Mouse (Mus musculus) urinary bladder, postnatal 25 days (tissue): Measurements from ENCODE around the gene Alx1.

Source experiments
- DNase-seq: peaks from one replicate; pipeline ENCODE4 v3.0.0; 2022; ENCODE audit warnings: low spot score

Alx1 gene

DNA sequence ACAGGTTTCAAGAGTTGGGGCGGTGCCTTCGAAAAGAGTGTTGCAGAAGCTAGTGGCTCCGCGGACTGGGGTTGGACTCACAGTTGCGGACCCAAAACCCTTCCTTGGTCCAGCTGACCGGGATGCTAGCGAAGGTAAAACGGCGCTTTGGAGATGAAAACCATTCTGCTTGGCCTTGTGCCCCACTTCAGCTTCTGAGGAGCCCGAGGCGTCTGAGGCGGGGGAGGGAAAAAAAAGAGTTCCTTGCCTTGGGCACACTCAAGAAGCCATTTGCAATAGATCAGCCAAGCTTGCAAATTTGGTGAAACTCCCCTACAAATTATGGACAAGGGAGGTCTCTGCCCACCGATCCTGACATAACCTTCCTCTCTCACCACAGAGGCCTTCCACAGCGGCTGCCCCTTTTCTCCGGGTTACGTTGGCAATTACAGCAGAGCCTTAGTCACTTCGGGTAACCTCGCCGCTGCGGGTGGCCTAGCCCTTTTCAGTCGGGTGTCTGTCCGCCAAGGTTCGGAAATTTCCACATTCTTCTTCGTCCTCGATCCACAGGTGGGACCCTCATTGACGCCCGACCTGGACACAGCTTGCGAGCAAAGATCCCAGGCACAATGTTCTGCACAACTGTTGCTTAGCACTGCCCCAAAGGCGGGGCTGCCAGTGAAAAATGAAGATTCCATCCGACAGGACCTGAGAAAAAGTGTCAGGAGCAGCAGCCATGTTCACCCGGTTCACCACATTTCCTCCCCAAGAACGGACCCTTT is at the start of gene Alx1:
Alx1 (minus strand) TSS at position 486 of the 761 bp plus-strand sequence.
- DNase-seq: no peak

DNA sequence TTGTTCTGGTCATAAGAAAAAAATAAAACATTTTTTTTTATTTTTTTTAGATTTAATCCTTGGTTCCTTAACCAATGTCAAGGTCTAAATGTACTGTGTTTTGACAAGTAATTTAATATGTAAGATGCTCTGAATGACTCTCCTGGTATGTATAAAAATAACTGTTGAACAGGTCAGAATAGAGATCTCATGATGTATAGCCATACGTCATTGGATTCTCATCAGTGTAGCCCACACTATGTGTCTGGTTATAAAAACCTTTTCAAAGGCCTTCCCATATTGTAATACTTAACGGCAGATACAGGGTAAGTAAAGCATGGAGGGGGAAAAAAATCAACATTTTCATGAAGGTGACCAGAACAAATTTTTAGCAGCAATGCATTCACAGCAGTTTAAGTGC is 19.6 kb upstream of the Alx1 start:
- DNase-seq: no peak

- no peak for DNase-seq
Observed at GRCm38 (mm10) chr10:103046623-103047022, 16.6 kb upstream of the Alx1 start.

DNA sequence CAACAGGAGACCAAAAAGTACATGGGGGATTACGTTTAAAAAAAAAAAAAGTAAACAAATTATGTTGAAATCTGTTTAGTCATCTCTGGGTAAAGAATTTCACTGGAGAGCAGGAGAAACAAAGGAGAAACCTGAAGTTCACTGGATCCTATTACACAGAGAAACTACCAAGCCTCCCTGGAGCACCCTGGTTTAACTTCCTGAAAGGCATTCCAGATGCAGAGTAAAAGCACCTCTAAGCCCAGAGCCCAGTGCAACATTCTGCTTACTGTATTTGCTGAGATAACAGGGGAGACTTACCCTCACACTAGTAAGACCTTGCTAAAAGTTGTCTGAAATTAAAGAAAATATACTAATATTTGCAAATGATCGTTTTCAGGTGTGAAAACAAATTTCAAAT is 15.0 kb upstream of the Alx1 start:
- DNase-seq: no peak

DNA sequence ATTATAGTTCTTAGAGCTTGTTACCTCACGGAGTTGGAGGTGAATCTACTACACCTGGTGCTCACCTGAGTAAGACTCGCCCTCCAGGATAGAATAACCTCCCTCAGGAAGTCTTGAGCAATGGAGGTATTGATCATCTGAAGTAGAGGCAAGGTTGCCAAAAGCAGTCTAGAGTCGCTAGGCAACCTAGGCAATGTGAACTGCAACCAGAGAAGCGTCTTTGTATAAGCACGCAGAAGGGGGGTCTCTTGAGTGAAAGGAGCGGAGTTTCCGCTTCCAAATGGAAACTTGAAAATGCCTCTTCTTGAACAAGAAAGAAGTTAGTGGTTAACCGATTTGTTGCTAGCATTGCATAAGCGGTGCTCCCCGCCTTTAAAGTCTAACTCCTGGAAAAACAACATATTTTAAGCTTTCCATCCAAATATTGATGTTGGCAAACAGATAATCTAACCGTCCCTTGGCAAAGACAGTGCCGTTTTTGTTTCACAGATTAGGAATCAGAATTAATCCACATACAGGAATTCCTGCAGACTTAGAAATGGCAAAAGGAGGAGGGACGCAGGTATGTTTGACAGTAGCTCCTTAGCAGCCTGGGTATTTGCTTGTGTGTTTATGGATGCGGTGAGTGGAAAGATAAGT is 5.1 kb upstream of the Alx1 start:
- no peak for DNase-seq

DNA sequence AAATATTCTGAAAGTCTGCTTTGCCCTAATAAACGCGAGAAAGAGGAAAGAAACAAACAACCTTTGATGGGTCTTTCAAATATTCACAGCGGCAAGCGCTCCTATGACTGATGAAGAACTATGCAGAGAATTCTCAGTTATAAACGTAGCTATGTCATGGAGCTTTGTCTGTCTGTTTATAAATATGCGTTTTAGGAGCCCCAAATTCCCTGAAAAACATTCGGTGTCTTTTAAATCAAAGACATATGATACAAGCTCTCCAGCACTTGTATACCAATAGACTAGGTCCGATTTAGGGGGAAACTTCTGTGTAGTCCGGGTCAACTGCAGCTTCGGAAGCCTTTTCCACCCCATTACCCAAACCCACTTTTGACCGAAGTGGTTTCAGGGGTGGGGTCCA is 916 bp upstream of the Alx1 start:
- DNase-seq: no peak

DNA sequence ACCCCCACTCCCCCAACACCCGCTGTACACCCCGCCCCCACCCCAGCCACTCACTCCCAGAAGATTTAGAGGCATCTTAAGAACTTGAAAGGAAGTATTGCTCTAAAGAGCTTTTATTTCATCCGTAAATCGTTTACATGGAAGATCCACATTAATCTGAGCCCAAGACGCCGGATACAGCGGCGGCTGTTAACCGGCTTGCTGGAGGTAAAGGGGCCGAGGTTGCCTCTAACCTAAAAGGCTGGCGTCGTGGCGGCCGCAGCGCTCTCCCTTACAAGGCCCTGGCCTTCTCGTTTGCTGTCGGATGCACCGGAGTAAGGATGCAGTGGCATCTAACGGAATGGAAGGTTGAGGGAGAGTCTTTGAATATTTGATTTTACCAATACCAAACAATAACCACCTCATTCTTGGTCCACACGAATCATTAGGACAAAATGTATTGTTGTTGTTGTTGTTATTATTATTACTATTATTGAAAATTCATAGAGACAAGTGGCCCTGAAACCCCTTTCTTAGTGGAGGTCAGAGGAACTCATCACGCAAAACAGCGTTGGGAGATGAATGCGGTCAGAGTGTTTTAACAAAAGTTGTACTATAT is 784 bp downstream of the Alx1 start:
- no peak for DNase-seq

DNA sequence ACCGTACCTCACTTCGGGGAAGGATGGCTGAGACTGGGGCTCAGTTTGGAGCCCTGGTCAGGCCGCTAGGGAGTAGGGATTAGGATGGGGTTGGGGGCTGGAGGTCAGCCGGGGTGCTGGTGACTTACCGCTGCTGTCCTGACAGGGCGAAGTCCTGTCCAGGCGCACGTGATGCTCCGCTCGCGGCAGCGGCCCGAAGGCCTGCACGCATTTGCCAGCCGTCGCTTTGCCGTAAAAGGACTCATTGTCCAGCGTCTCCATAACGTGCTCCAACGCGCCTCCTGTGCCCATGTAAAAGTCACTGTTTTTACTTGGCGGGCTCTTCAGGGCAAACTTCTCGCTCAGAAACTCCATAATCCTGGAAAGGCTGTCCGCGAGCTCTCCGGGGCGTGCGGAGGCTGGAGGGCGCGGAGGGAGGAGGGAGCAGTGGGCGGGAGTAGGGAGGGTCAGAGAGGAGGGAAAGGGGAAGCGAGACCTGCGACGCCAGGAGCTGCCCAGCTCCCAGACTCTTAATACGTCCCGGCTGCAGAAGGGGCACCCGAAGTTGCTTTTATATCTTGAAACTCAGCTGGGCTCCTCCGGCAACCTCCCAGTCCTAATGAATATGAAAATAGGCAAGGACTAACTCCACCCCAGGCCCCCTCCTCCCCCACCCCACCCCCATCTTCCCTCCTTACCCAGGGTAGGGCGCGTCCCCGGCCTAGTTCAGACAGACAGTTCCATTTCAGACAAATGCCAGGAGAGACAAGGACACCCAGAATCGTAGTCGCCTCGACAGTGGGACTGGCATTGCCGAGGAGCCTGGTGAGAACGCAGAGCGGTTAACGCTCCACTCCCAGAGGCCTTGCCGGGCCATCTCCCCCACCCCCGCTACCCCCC is 1.5 kb downstream of the Alx1 start:
- no peak for DNase-seq

DNA sequence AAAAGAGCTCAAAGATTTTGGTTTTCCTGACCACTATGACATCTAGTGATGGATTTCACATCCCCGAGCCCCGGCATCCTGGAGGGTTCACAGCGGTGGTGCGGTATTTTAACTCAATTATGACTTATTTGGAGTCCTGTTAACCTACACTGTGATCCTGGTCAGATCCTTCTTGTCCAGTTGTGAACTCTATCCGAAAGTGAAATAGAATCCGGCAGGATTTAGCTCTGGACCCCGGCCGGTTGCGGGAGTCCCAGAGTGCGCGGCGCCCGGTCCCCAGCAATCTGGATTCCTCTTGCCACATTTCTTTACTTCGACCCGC is 2.1 kb downstream of the Alx1 start:
- no peak for DNase-seq

GRCm38 (mm10) chr10:103027226-103027930 is 2.6 kb downstream of the Alx1 start:
- no peak for DNase-seq

GRCm38 (mm10) chr10:103026636-103027225 is 3.3 kb downstream of the Alx1 start:
- DNase-seq: no peak

GRCm38 (mm10) chr10:103002556-103002955 is 27.5 kb downstream of the Alx1 start:
- no peak for DNase-seq

DNA sequence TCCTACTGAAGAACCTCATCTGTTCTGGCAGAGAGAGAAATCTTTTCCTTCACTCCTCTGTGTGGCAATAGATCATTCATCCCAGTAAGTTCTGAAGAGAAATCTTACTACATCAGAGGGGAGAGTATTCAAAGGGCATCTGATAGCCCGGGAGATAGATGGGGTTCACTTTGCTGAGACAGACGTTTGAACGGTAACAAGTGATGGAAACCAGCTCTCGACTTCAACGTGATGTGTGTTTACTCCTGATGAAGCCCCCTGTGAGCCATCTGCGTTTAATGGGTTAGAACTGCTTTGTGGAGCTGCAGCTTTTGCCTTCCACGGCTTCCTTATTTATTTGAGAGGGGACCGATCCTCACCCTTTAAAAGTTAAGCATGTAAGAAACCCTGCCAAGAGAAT is 29.1 kb downstream of the Alx1 start:
- no peak for DNase-seq

DNA sequence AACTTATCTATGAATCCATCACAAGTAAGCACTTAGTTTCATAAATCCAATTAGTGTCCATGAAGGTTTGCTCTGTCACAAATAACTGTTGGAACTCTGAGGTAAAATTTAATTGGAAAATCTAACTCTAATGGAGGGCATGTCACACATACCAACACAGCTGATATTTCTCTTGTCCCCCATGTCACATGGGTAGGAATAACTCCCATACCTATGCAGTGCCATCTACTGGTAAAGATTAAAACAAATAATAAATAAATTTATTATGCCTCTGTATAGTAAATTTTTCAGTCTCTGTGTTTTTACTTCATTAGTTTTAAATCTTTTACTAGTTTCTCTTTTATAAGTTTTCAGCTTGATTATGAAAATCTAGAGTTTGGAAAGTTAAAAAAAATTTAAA is 30.4 kb downstream of the Alx1 start:
- DNase-seq: no peak

GRCm38 (mm10) chr10:102975106-102975505 is 54.9 kb downstream of the Alx1 start:
- DNase-seq: no peak

- no peak for DNase-seq
Observed at GRCm38 (mm10) chr10:102959602-102960001, 70.4 kb downstream of the Alx1 start.
